Mouse (Mus musculus) limb, embryonic 14.5 days (tissue): ENCODE data around the gene Ank3. TPM values are rescaled to one million over a fixed set of nuclear protein-coding genes. Genes with fewer than 3 reads are reported as not detected.

Experiments
- ATAC-seq: fragments of 200-750 bp; cut with Nextera tagmentation; 2 replicates; pipeline ENCODE4 v1.8.0; 2017; ENCODE audit warnings: low read depth, moderate number of reproducible peaks, moderate TSS enrichment; ENCODE audit not compliant: low FRiP score
- DNase-seq: peaks from one replicate; pipeline ENCODE4 v3.0.0-alpha.2; 2015; ENCODE audit warnings: low spot score
- H3K27ac ChIP-seq: fragments of 300-500 bp; sonication (generic); replicated peaks from 2 replicates; pipeline ENCODE4 v1.5.1; 2014; ENCODE audit warnings: low read depth, mild to moderate bottlenecking, low read length, moderate library complexity, mixed read lengths
- H3K27me3 ChIP-seq: fragments of 300-500 bp; sonication (generic); 2 replicates; pipeline ENCODE4 v1.6.1; 2014; ENCODE audit warnings: low read length, mixed read lengths; ENCODE audit not compliant: control insufficient read depth, insufficient read depth
- H3K36me3 ChIP-seq: fragments of 300-500 bp; sonication (generic); 2 replicates; pipeline ENCODE4 v1.6.1; 2014; ENCODE audit warnings: mild to moderate bottlenecking, low read length, moderate library complexity, mixed read lengths; ENCODE audit not compliant: control insufficient read depth, insufficient read depth
- H3K4me1 ChIP-seq: fragments of 300-500 bp; sonication (generic); 2 replicates; pipeline ENCODE4 v1.6.1; 2014; ENCODE audit warnings: antibody characterized with exemption, low read length, mixed read lengths; ENCODE audit not compliant: control insufficient read depth, insufficient read depth
- H3K4me2 ChIP-seq: fragments of 300-500 bp; sonication (generic); replicated peaks from 2 replicates; pipeline ENCODE4 v1.6.1; 2014; ENCODE audit warnings: low read depth, mild to moderate bottlenecking, low read length, moderate library complexity; ENCODE audit not compliant: severe bottlenecking
- H3K4me3 ChIP-seq: fragments of 300-500 bp; sonication (generic); replicated peaks from 2 replicates; pipeline ENCODE4 v1.5.1; 2014; ENCODE audit warnings: low read length
- H3K9ac ChIP-seq: fragments of 300-500 bp; sonication (generic); 2 replicates; pipeline ENCODE4 v1.6.1; 2014; ENCODE audit warnings: mild to moderate bottlenecking, low read depth, low read length, moderate library complexity; ENCODE audit not compliant: severe bottlenecking
- H3K9me3 ChIP-seq: fragments of 300-500 bp; sonication (generic); 2 replicates; pipeline ENCODE4 v1.6.1; 2016; ENCODE audit warnings: low read length; ENCODE audit not compliant: control insufficient read depth
- POLR2A ChIP-seq: fragments of 200-500 bp; IDR thresholded peaks from 2 replicates; pipeline ENCODE4 v1.8.0; 2012; ENCODE audit warnings: inconsistent platforms, mild to moderate bottlenecking, moderate library complexity, borderline replicate concordance; ENCODE audit not compliant: insufficient read depth, insufficient read length; ENCODE audit errors: extremely low read depth
- WGBS: fragments of 180-500 bp; shearing (Covaris S2); extraction: QIAGEN DNeasy Blood & Tissue Kit; methylation state at CpG from one replicate; pipeline ENCODE4 v1.1.7; 2014; 5-methylcytosine and 5-hydroxymethylcytosine counted together
- polyA plus RNA-seq, 2 experiments: library from polyadenylated mRNA; depleted of rRNA in 1 of 2; stranded (reverse) in 1 of 2; unstranded in 1 of 2; fragments of >200 nt; fragmentation: Nextera tagmentation in 1 of 2; extraction: Ambion mirVana in 1 of 2; gene quantifications; 2 replicates each; pipeline versions ENCODE4 v1.2.1 to v1.2.3; 2012 to 2014

Gene Ank3
- polyA plus RNA-seq, 2 experiments: 14.8 to 25.2 TPM

- Histone ChIP-seq H3K9ac (no peak overlapping the region), H3K27ac (no peak overlapping the region), H3K4me3 (no peak overlapping the region), H3K4me2 (no peak overlapping the region), H3K27me3 (no peaks in the 10 kb centered on the region), H3K4me1 (peaks cover 3% of the 10 kb centered on the region; the same call in 1 of the 2 replicates), H3K36me3 (no peaks in the 10 kb centered on the region), H3K9me3 (no peaks in the 10 kb centered on the region)
- WGBS: 72% methylated on average over 4 of the region's 4 CpGs
- no peak for DNase-seq
- no peak for ATAC-seq
- TF ChIP-seq POLR2A: no peak
These were observed 66.3 kb downstream of the Ank3 start for GRCm38 (mm10) chr10:69464826-69465225.

GRCm38 (mm10) chr10:69465558-69466200 lies 67.1 kb downstream of the Ank3 start:
- Histone ChIP-seq H3K4me2 (no peak overlapping the region), H3K36me3 (no peaks in the 10 kb centered on the region), H3K9ac (no peak overlapping the region), H3K27me3 (no peaks in the 10 kb centered on the region), H3K9me3 (no peaks in the 10 kb centered on the region), H3K4me1 (peaks cover 3% of the 10 kb centered on the region; the same call in 1 of the 2 replicates), H3K4me3 (no peak overlapping the region), H3K27ac (no peak overlapping the region)
- ATAC-seq (no peak), DNase-seq (no peak)
- TF ChIP-seq POLR2A: no peak
- 77% methylated on average over 11 of the region's 11 CpGs for WGBS

DNA sequence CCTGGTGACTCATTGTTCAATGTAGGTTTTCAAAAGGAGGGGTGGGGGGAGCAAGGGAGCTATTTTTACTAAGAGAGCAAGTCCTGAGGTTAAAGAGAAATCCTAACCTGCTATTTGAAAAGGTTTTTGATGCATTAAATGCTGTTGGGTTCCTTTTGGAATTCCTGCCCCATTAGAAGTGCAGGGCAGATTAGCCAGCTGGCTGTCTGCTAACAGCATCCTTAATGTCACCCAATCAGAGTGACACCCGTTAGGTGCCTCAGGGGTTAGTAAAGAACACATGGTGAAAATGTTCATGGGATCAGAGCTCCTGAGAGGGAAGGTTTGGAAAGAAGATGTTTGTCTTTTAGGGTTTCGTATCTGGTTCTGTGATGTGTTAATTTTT lies 67.6 kb downstream of the Ank3 start:
- 63% methylated on average over 2 of the region's 2 CpGs for WGBS
- no peak overlapping the region for H3K4me2 ChIP-seq
- TF ChIP-seq POLR2A: no peak
- no peak overlapping the region for H3K4me3 ChIP-seq
- H3K27me3 ChIP-seq: no peaks in the 10 kb centered on the region
- no peaks in the 10 kb centered on the region for H3K9me3 ChIP-seq
- no peak overlapping the region for H3K27ac ChIP-seq
- no peaks in the 10 kb centered on the region for H3K36me3 ChIP-seq
- H3K9ac ChIP-seq: no peak overlapping the region
- ATAC-seq (no peak), DNase-seq (no peak)
- peaks cover 3% of the 10 kb centered on the region; the same call in 1 of the 2 replicates for H3K4me1 ChIP-seq

DNA sequence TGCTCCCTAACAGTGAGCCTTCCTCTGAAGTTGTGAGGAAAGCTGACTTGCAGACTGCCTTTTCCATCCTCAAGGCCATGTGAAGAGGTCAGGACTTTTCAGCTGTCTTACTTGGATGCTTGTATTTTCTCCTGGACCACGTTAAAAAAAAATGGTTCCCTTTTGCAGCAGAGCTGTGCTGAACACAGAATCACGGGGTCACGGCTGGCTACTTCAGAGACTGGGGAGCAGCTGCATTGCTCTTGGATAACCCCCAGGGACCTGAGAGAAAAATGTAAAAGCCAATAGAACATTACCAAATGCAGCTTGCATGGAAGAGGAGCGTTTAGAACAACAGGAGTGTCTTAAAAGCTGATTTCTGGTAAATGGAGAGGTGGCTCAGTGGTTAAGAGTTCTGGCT lies 68.0 kb downstream of the Ank3 start:
- Histone ChIP-seq H3K27ac (no peak overlapping the region), H3K4me2 (no peak overlapping the region), H3K36me3 (no peaks in the 10 kb centered on the region), H3K9ac (no peak overlapping the region), H3K4me3 (no peak overlapping the region), H3K4me1 (peaks cover 3% of the 10 kb centered on the region; the same call in 1 of the 2 replicates), H3K27me3 (no peaks in the 10 kb centered on the region), H3K9me3 (no peaks in the 10 kb centered on the region)
- 50% methylated on average over 4 of the region's 4 CpGs for WGBS
- no peak for DNase-seq
- ATAC-seq: no peak
- no peak for TF ChIP-seq POLR2A

GRCm38 (mm10) chr10:69467182-69467581 lies 68.6 kb downstream of the Ank3 start:
- ATAC-seq (no peak), DNase-seq (peak; percentile 11)
- no peak for TF ChIP-seq POLR2A
- no peaks in the 10 kb centered on the region for H3K9me3 ChIP-seq
- no peak overlapping the region for H3K9ac ChIP-seq
- no peaks in the 10 kb centered on the region for H3K27me3 ChIP-seq
- H3K36me3 ChIP-seq: no peaks in the 10 kb centered on the region
- H3K27ac ChIP-seq: no peak overlapping the region
- 53% methylated on average over 2 of the region's 2 CpGs for WGBS
- H3K4me2 ChIP-seq: no peak overlapping the region
- H3K4me3 ChIP-seq: no peak overlapping the region
- peaks cover 3% of the 10 kb centered on the region; the same call in 1 of the 2 replicates for H3K4me1 ChIP-seq

- 72% methylated on average over 4 of the region's 4 CpGs for WGBS
- H3K4me3 ChIP-seq: no peak overlapping the region
- H3K27me3 ChIP-seq: no peaks in the 10 kb centered on the region
- H3K4me1 ChIP-seq: no peaks in the 10 kb centered on the region
- no peak overlapping the region for H3K9ac ChIP-seq
- TF ChIP-seq POLR2A: no peak
- no peaks in the 10 kb centered on the region for H3K9me3 ChIP-seq
- H3K36me3 ChIP-seq: no peaks in the 10 kb centered on the region
- ATAC-seq: no peak
- no peak overlapping the region for H3K4me2 ChIP-seq
- DNase-seq: no peak
- no peak overlapping the region for H3K27ac ChIP-seq
These were observed 73.3 kb downstream of the Ank3 start for GRCm38 (mm10) chr10:69471841-69472240.
